Mouse (Mus musculus) embryonic facial prominence, embryonic 13.5 days (tissue): ENCODE data around the gene Slc44a4. TPM values are rescaled to one million over a fixed set of nuclear protein-coding genes. Genes with fewer than 3 reads are reported as not detected.
A peak's percentile ranks its signal among the peaks of the same experiment; 100 is the strongest.
"Not testable (repeated sequence)": the region's sequence is repeated elsewhere in the genome, so short reads cannot be mapped to it uniquely, and the experiment has no call there.

Experiments
- ATAC-seq: fragments of 200-750 bp; cut with Nextera tagmentation; 2 replicates; pipeline ENCODE4 v1.8.0; 2017; ENCODE audit warnings: low read depth; ENCODE audit not compliant: insufficient number of reproducible peaks, insufficient read depth, low FRiP score, low TSS enrichment
- H3K27ac ChIP-seq: fragments of 300-500 bp; sonication (generic); 2 replicates; pipeline ENCODE4 v1.5.1; 2015; ENCODE audit warnings: moderate library complexity, mild to moderate bottlenecking, inconsistent platforms
- H3K27me3 ChIP-seq: fragments of 300-500 bp; sonication (generic); 2 replicates; pipeline ENCODE4 v1.6.1; 2015; ENCODE audit warnings: mild to moderate bottlenecking, inconsistent platforms
- H3K36me3 ChIP-seq: fragments of 300-500 bp; sonication (generic); 2 replicates; pipeline ENCODE4 v1.6.1; 2015; ENCODE audit warnings: mild to moderate bottlenecking, inconsistent platforms
- H3K4me1 ChIP-seq: fragments of 300-500 bp; sonication (generic); 2 replicates; pipeline ENCODE4 v1.6.1; 2015; ENCODE audit warnings: inconsistent platforms
- H3K4me2 ChIP-seq: fragments of 300-500 bp; sonication (generic); 2 replicates; pipeline ENCODE4 v1.6.1; 2015; ENCODE audit warnings: moderate library complexity, mild to moderate bottlenecking, inconsistent platforms
- H3K4me3 ChIP-seq: fragments of 300-500 bp; sonication (generic); 2 replicates; pipeline ENCODE4 v1.5.1; 2015; ENCODE audit warnings: mild to moderate bottlenecking, inconsistent platforms
- H3K9ac ChIP-seq: fragments of 300-500 bp; sonication (generic); 2 replicates; pipeline ENCODE4 v1.6.1; 2015; ENCODE audit warnings: mild to moderate bottlenecking, inconsistent platforms
- H3K9me3 ChIP-seq: fragments of 300-500 bp; sonication (generic); 2 replicates; pipeline ENCODE4 v1.6.1; 2016; ENCODE audit warnings: inconsistent platforms
- WGBS: fragments of 180-500 bp; shearing (Covaris S2); methylation state at CpG from one replicate; pipeline ENCODE4 v1.1.7; 2015; ENCODE audit warnings: mixed read lengths; 5-methylcytosine and 5-hydroxymethylcytosine counted together
- polyA plus RNA-seq: library from polyadenylated mRNA; unstranded; fragments of >200 nt; fragmentation: Nextera tagmentation; extraction: Ambion mirVana; gene quantifications from 2 replicates; pipeline ENCODE4 v1.2.1, GENCODE M21; 2015

Gene Slc44a4
- polyA plus RNA-seq, 1 experiment from 2014 or later: 0.24 TPM

- no peaks in the 10 kb centered on the region for H3K27me3 ChIP-seq
- peak overlapping the region; percentile 88 for H3K4me2 ChIP-seq
- no peak for ATAC-seq
- WGBS: 1% methylated on average over 5 of the region's 5 CpGs
- peak overlapping the region; percentile 96 for H3K9ac ChIP-seq
- peak overlapping the region; percentile 96 for H3K27ac ChIP-seq
- H3K36me3 ChIP-seq: peaks cover 45% of the 10 kb centered on the region
- peak overlapping the region; percentile 90 for H3K4me3 ChIP-seq
- H3K4me1 ChIP-seq: peaks cover 42% of the 10 kb centered on the region
- H3K9me3 ChIP-seq: peaks cover 3% of the 10 kb centered on the region; the same call in 1 of the 2 replicates
Observed at GRCm38 (mm10) chr17:34899890-34900243, 14.4 kb upstream of the Slc44a4 start.

DNA sequence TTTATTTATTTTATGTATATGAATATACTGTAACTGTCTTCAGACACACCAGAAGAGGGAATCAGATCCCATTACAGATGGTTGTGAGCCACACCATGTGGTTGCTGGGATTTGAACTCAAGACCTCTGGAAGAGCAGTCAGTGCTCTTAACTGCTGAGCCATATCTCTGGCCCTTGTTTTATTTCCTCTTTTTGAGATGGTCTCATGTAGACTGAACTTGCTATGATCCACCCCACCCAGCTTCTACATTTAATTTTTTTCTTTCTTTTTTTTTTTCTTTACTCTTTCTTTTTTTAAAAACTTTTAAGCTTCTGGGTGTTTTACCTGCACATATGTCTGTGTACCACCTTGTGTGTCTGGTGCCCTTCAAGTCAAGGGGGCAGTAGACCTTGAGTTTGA lies 13.4 kb upstream of the Slc44a4 start:
- H3K4me3 ChIP-seq: 0 out of 2 replicates have a peak overlapping the region, but pooled peaks have one; percentile 90
- H3K27me3 ChIP-seq, ATAC-seq, H3K9me3 ChIP-seq, H3K27ac ChIP-seq, H3K9ac ChIP-seq, H3K4me2 ChIP-seq: not testable (repeated sequence)
- H3K36me3 ChIP-seq: peaks cover 53% of the 10 kb centered on the region
- H3K4me1 ChIP-seq: peaks cover 33% of the 10 kb centered on the region

DNA sequence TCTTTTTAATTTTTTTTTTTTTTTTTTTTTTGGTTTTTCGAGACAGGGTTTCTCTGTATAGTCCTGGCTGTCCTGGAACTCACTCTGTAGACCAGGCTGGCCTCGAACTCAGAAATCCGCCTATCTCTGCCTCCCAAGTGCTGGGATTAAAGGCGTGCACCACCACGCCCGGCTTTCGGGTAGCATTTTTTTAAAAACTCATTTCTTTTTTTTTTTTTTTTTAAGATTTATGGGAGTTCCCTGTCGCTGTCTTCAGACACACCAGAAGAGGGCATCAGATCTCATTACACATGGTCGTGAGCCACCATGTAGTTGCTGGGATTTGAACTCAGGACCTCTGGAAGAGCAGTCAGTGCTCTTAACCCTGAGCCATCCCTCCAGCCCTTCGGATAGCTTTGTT lies 12.3 kb upstream of the Slc44a4 start:
- ATAC-seq, H3K4me3 ChIP-seq, H3K9ac ChIP-seq, H3K27ac ChIP-seq, H3K4me2 ChIP-seq, H3K9me3 ChIP-seq, H3K27me3 ChIP-seq: not testable (repeated sequence)
- H3K36me3 ChIP-seq: peaks cover 57% of the 10 kb centered on the region
- WGBS: 92% methylated on average over 9 of the region's 10 CpGs
- peaks cover 22% of the 10 kb centered on the region for H3K4me1 ChIP-seq

DNA sequence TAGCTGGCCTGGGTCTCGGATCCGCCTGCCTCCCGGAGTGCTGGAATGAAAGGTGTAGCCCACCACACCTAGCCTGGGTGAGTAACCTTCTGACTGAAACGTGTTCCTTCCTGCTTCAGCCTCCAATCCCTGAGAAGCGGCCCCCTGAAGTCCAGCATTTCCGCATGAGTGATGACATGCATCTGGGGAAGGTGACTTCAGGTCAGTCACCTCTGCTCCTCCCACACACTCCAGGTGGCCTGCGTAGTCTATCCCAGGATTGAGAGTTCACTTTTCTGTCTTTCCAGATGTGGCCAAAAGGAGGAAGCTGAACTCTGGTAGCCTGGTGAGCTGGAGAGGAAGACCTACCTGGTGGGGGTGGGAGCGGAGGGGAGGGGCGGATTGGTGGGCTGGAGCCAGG lies 11.4 kb upstream of the Slc44a4 start:
- no peaks in the 10 kb centered on the region for H3K9me3 ChIP-seq
- no peak overlapping the region for H3K4me3 ChIP-seq
- H3K4me2 ChIP-seq: no peak overlapping the region
- no peak overlapping the region for H3K9ac ChIP-seq
- no peak overlapping the region for H3K27ac ChIP-seq
- H3K4me1 ChIP-seq: peaks cover 14% of the 10 kb centered on the region
- ATAC-seq: no peak
- no peaks in the 10 kb centered on the region for H3K27me3 ChIP-seq
- peaks cover 66% of the 10 kb centered on the region for H3K36me3 ChIP-seq
- 90% methylated on average over 9 of the region's 9 CpGs for WGBS

- Histone ChIP-seq H3K4me2 (no peak overlapping the region), H3K27me3 (no peaks in the 10 kb centered on the region), H3K27ac (no peak overlapping the region), H3K36me3 (peaks cover 80% of the 10 kb centered on the region), H3K4me3 (no peak overlapping the region), H3K4me1 (peaks cover 6% of the 10 kb centered on the region), H3K9me3 (no peaks in the 10 kb centered on the region), H3K9ac (peak overlapping the region; percentile 12; the same call in 1 of the 2 replicates)
- 84% methylated on average over 10 of the region's 10 CpGs for WGBS
- ATAC-seq: no peak
Observed at GRCm38 (mm10) chr17:34910982-34911381, 3.3 kb upstream of the Slc44a4 start.

DNA sequence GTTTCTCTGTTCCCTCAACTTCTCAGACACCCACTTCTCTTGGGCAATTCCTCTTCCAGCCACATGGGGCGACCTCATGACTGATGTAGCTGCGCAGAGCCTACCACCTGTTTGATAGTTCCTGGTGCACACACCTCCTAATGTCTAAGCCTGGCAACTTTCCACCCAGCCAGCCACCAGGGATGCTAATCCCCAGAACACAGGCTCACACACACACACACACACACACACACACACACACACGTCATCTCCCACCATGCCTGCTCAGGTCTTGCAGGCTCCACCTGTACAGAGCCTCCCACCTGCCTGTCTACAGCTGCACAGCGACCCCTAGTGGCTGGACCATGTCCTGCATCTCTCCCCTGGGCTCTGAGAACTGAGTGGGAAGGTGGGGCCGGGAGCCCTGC lies 2.3 kb upstream of the Slc44a4 start:
- Histone ChIP-seq H3K4me3 (no peak overlapping the region), H3K4me1 (peaks cover 10% of the 10 kb centered on the region), H3K36me3 (peaks cover 71% of the 10 kb centered on the region), H3K27ac (no peak overlapping the region), H3K9me3 (no peaks in the 10 kb centered on the region), H3K4me2 (no peak overlapping the region), H3K27me3 (no peaks in the 10 kb centered on the region), H3K9ac (no peak overlapping the region)
- peak; percentile 67 for ATAC-seq
- WGBS: 49% methylated on average over 5 of the region's 5 CpGs

GRCm38 (mm10) chr17:34915410-34915831 lies 1.2 kb downstream of the Slc44a4 start:
- Histone ChIP-seq H3K27ac (peak overlapping the region; percentile 33; the same call in 1 of the 2 replicates), H3K27me3 (no peaks in the 10 kb centered on the region), H3K9me3 (no peaks in the 10 kb centered on the region), H3K4me1 (peaks cover 10% of the 10 kb centered on the region), H3K9ac (peak overlapping the region; percentile 44; the same call in 1 of the 2 replicates), H3K36me3 (peaks cover 36% of the 10 kb centered on the region), H3K4me2 (no peak overlapping the region), H3K4me3 (no peak overlapping the region)
- 15% methylated on average over 11 of the region's 11 CpGs for WGBS
- ATAC-seq: no peak

DNA sequence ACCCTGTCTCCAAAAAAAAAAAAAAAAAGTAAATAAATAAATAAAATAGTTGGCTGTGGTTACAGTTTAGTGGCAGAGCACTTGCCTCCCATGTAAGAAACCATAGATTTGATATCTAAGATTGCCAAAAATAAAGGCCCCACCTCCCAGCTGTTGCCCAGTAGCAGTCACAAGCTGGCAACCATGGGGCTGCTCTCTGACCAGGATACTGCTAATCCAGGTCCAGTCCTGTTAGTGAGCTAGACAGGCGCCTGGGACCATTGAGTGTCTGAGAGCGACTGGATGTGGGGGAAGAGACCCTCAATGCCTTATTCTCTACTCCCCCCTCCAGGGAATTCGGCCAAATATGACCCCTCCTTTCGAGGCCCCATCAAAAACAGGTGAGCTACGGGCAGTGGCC lies 2.0 kb downstream of the Slc44a4 start:
- Histone ChIP-seq H3K36me3 (peaks cover 27% of the 10 kb centered on the region), H3K9me3 (no peaks in the 10 kb centered on the region), H3K27me3 (no peaks in the 10 kb centered on the region), H3K4me3 (no peak overlapping the region), H3K4me2 (no peak overlapping the region), H3K9ac (no peak overlapping the region), H3K27ac (no peak overlapping the region), H3K4me1 (peaks cover 10% of the 10 kb centered on the region)
- WGBS: 78% methylated on average over 5 of the region's 5 CpGs
- no peak for ATAC-seq

GRCm38 (mm10) chr17:34917188-34917587 lies 2.9 kb downstream of the Slc44a4 start:
- H3K27ac ChIP-seq: no peak overlapping the region
- H3K9me3 ChIP-seq: no peaks in the 10 kb centered on the region
- no peak for ATAC-seq
- peaks cover 18% of the 10 kb centered on the region for H3K36me3 ChIP-seq
- H3K27me3 ChIP-seq: no peaks in the 10 kb centered on the region
- peaks cover 10% of the 10 kb centered on the region for H3K4me1 ChIP-seq
- no peak overlapping the region; the same call in 1 of the 2 replicates for H3K9ac ChIP-seq
- no peak overlapping the region for H3K4me3 ChIP-seq
- 72% methylated on average over 9 of the region's 9 CpGs for WGBS
- H3K4me2 ChIP-seq: no peak overlapping the region

- Histone ChIP-seq H3K27me3 (no peaks in the 10 kb centered on the region), H3K9ac (no peak overlapping the region), H3K4me2 (no peak overlapping the region), H3K36me3 (no peaks in the 10 kb centered on the region), H3K9me3 (no peaks in the 10 kb centered on the region), H3K4me3 (no peak overlapping the region), H3K27ac (no peak overlapping the region), H3K4me1 (no peaks in the 10 kb centered on the region)
- WGBS: 55% methylated on average over 6 of the region's 6 CpGs
- ATAC-seq: no peak
Observed at GRCm38 (mm10) chr17:34922939-34923338, 8.7 kb downstream of the Slc44a4 start.

GRCm38 (mm10) chr17:34924258-34924657 lies 10.0 kb downstream of the Slc44a4 start:
- Histone ChIP-seq H3K4me2 (no peak overlapping the region), H3K9ac (no peak overlapping the region), H3K9me3 (no peaks in the 10 kb centered on the region), H3K27ac (no peak overlapping the region), H3K4me1 (no peaks in the 10 kb centered on the region), H3K27me3 (no peaks in the 10 kb centered on the region), H3K4me3 (no peak overlapping the region), H3K36me3 (no peaks in the 10 kb centered on the region)
- ATAC-seq: no peak
- 66% methylated on average over 5 of the region's 5 CpGs for WGBS

DNA sequence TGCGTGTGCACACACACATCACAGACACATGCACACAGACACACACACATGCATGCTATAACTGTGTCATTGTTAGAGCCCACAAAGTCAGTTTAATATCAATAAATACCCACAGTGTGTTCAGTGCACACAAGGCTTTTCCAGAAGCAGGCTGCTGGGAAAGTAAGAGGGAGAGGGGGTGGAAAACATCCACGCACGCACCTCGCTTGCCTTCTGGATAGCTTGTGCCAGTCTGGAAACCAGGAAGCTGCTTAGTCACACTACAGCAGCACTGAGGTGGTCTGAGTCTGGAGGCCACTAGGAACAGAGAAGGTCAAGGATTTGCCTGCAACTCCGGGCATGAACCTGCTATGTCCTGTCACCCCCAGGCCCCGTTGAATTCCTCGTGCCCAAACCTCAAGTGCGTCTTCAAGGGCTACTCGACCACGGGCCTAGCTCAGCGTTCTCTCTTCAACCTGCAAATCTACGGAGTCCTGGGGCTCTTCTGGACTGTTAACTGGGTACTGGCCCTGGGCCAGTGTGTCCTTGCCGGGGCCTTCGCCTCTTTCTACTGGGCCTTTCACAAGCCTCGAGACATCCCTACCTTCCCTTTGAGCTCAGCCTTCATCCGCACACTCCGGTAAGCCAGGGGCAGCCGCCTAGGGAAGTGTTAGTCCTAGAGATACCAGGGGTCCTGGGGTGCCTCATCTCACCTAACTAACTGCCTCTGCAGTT lies 13.2 kb downstream of the Slc44a4 start:
- H3K4me3 ChIP-seq: no peak overlapping the region
- H3K4me1 ChIP-seq: peaks cover 11% of the 10 kb centered on the region
- H3K27ac ChIP-seq: no peak overlapping the region
- WGBS: 84% methylated on average over 18 of the region's 18 CpGs
- H3K9ac ChIP-seq: no peak overlapping the region
- no peaks in the 10 kb centered on the region for H3K9me3 ChIP-seq
- H3K27me3 ChIP-seq: no peaks in the 10 kb centered on the region
- H3K4me2 ChIP-seq: no peak overlapping the region
- ATAC-seq: no peak
- no peaks in the 10 kb centered on the region for H3K36me3 ChIP-seq
